Mouse (Mus musculus) liver, embryonic 14.5 days (tissue): ENCODE measurements at regions not wholly inside any gene's neighbourhood (a gene's known extent, or its start where the extent isn't known, plus 50 kb on each side); places are given as distances from the start of the nearest gene placed in this dataset.

Experiments
- ATAC-seq: fragments of 200-750 bp; cut with Nextera tagmentation; 2 replicates; pipeline ENCODE4 v1.8.0; 2017; ENCODE audit warnings: moderate number of reproducible peaks, mild to moderate bottlenecking, moderate library complexity; ENCODE audit not compliant: insufficient read depth
- DNase-seq, 3 experiments: peaks; one replicate each; pipeline ENCODE4 v3.0.0-alpha.2; 2012 to 2013; ENCODE audit warnings: low read depth in 3 of 3, low spot score in 3 of 3
- H3K27ac ChIP-seq: fragments of 300-500 bp; sonication (generic); 2 replicates; pipeline ENCODE4 v1.5.1; 2014; ENCODE audit warnings: moderate library complexity, mild to moderate bottlenecking, control low read depth, inconsistent platforms
- H3K27me3 ChIP-seq: fragments of 300-500 bp; sonication (generic); 2 replicates; pipeline ENCODE4 v1.6.1; 2014; ENCODE audit warnings: mild to moderate bottlenecking, low read length, moderate library complexity; ENCODE audit not compliant: control insufficient read depth, insufficient read depth
- H3K36me3 ChIP-seq: fragments of 300-500 bp; sonication (generic); replicated peaks from 2 replicates; pipeline ENCODE4 v1.6.1; 2014; ENCODE audit warnings: low read depth; ENCODE audit not compliant: control insufficient read depth, insufficient read depth
- H3K4me1 ChIP-seq, 2 experiments: fragments of 200-500 bp in 1 of 2; fragments of 300-500 bp in 1 of 2; sonication (generic) in 1 of 2; replicated peaks; 2 replicates each; pipeline ENCODE4 v1.6.1; 2012 to 2014; ENCODE audit warnings: antibody characterized with exemption in 1 of 2, inconsistent platforms in 1 of 2, low read length in 1 of 2; ENCODE audit not compliant: control insufficient read depth in 2 of 2, insufficient read depth in 2 of 2
- H3K4me2 ChIP-seq: fragments of 300-500 bp; sonication (generic); 2 replicates; pipeline ENCODE4 v1.6.1; 2014; ENCODE audit warnings: low read depth, mild to moderate bottlenecking, control low read depth, moderate library complexity
- H3K4me3 ChIP-seq, 2 experiments: fragments of 200-500 bp in 1 of 2; fragments of 300-500 bp in 1 of 2; sonication (generic) in 1 of 2; 2 replicates each; pipeline ENCODE4 v1.5.1; 2012 to 2014; ENCODE audit warnings: low read depth in 2 of 2, low read length in 2 of 2, mild to moderate bottlenecking in 2 of 2, control low read depth in 1 of 2, inconsistent platforms in 1 of 2, moderate library complexity in 1 of 2; ENCODE audit not compliant: insufficient read depth in 1 of 2
- H3K9ac ChIP-seq: fragments of 300-500 bp; sonication (generic); replicated peaks from 2 replicates; pipeline ENCODE4 v1.6.1; 2014; ENCODE audit warnings: mild to moderate bottlenecking, control low read depth, moderate library complexity
- H3K9me3 ChIP-seq: fragments of 300-500 bp; sonication (generic); 2 replicates; pipeline ENCODE4 v1.6.1; 2016; ENCODE audit warnings: low read length, mixed read lengths; ENCODE audit not compliant: control insufficient read depth
- CTCF ChIP-seq: IDR thresholded peaks from 2 replicates; pipeline ENCODE4 v1.5.1; 2016; ENCODE audit warnings: antibody characterized with exemption, low read depth, control low read depth
- EP300 ChIP-seq: IDR thresholded peaks from 2 replicates; pipeline ENCODE4 v1.6.1; 2016; ENCODE audit warnings: antibody characterized with exemption, low read depth
- WGBS: fragments of 180-500 bp; shearing (Covaris S2); extraction: QIAGEN DNeasy Blood & Tissue Kit; methylation state at CpG from one replicate; pipeline ENCODE4 v1.1.7; 2014; ENCODE audit not compliant: insufficient replicate concordance; 5-methylcytosine and 5-hydroxymethylcytosine counted together

DNA sequence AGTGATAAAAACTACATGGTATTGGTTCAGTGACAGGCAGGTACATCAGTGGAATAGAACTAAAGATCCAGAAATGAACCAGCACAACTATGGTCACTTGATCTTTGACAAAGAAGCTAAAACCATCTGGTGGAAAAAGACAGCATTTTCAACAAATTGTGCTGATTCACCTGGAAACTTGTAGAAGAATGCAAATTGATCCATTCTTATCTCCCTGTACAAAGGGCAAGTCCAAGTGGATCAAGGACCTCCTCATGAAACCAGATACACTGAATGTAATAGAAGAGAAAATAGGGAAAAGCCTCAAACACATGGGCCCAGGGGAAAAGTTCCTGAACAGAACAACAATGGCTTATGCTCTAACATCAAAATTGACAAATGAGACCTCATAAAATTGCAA, 194.8 kb upstream of the Mgat4c start:
- Histone ChIP-seq H3K4me2 (no peak overlapping the region), H3K9me3 (no peaks in the 10 kb centered on the region), H3K36me3 (no peaks in the 10 kb centered on the region), H3K27ac (no peak overlapping the region), H3K4me1 (no peaks in the 10 kb centered on the region), H3K4me3 (no peak overlapping the region), H3K27me3 (no peaks in the 10 kb centered on the region), H3K9ac (no peak overlapping the region)
- TF ChIP-seq EP300 = no peak
- DNase-seq = no peak
- no peak for ATAC-seq

- DNase-seq = peak in 2 of 3 experiments; percentile 5 to 6
- Histone ChIP-seq H3K27me3 (no peaks in the 10 kb centered on the region), H3K27ac (no peak overlapping the region), H3K4me2 (no peak overlapping the region), H3K4me3 (no peak overlapping the region), H3K9me3 (no peaks in the 10 kb centered on the region), H3K36me3 (no peaks in the 10 kb centered on the region), H3K9ac (no peak overlapping the region), H3K4me1 (no peaks in the 10 kb centered on the region)
- WGBS = 41% methylated on average over 1 of the region's 1 CpGs
- peak; percentile 50 for ATAC-seq
- TF ChIP-seq CTCF (no peak), EP300 (no peak)
These were observed 190.8 kb upstream of the Mgat4c start for GRCm38 (mm10) chr10:101490418-101491055.

- Histone ChIP-seq H3K27ac (no peak overlapping the region), H3K9ac (no peak overlapping the region), H3K4me2 (no peak overlapping the region), H3K27me3 (no peaks in the 10 kb centered on the region), H3K4me3 (no peak overlapping the region), H3K4me1 (no peaks in the 10 kb centered on the region), H3K36me3 (no peaks in the 10 kb centered on the region), H3K9me3 (no peaks in the 10 kb centered on the region)
- ATAC-seq (no peak), DNase-seq (no peak)
- 71% methylated on average over 3 of the region's 3 CpGs for WGBS
- no peak for TF ChIP-seq EP300
- no peak for TF ChIP-seq CTCF
These were observed 166.2 kb upstream of the Mgat4c start for GRCm38 (mm10) chr10:101515087-101515486.

DNA sequence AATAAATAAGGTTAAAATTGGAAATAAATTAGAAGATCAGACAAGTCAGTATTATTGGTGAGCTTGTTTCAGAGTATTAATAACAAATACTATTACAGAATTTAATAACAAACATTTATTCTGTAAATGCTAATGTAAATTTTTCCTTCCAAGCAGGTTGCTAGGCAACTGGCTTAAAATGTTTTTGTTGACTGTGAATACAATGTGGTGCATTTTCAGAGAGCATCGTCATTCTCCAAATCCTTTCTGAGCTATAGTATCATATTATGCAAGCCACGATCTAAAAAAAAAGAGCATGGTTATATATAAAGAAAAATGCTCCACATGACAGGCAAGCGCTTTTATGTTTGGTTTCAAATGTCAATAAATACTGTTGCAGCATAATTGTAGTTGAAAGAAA, 164.4 kb upstream of the Mgat4c start:
- Histone ChIP-seq H3K4me1 (no peaks in the 10 kb centered on the region), H3K9me3 (no peaks in the 10 kb centered on the region), H3K4me2 (no peak overlapping the region), H3K36me3 (no peaks in the 10 kb centered on the region), H3K27me3 (no peaks in the 10 kb centered on the region), H3K27ac (no peak overlapping the region), H3K9ac (no peak overlapping the region), H3K4me3 (no peak overlapping the region)
- TF ChIP-seq CTCF (no peak), EP300 (no peak)
- DNase-seq (no peak), ATAC-seq (no peak)
- WGBS = 57% methylated on average over 3 of the region's 3 CpGs

DNA sequence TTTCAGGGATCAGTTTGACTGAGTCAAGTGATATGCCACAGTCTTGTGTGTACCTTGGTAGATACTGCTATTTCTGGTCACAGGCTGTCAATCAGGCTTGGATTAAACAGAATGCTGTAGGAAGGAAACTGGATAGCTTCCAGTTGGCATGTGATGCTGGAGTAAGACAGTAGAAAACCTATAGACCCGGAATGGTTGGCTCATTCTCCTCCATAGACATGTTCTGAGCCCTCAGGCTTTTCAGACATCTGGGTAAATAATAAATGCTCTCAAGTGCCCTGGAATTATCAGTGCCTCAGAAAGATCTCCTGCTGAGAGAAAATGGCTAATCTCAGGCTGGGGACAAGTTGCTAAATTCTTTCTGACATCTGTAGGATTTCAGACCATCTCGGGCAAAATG, 149.0 kb upstream of the Mgat4c start:
- no peak overlapping the region for H3K27ac ChIP-seq
- no peak for DNase-seq
- no peak for ATAC-seq
- H3K9me3 ChIP-seq = no peaks in the 10 kb centered on the region
- H3K27me3 ChIP-seq = no peaks in the 10 kb centered on the region
- H3K4me3 ChIP-seq = no peak overlapping the region
- H3K36me3 ChIP-seq = no peaks in the 10 kb centered on the region
- TF ChIP-seq EP300 (no peak), CTCF (no peak)
- H3K9ac ChIP-seq = no peak overlapping the region
- WGBS = 69% methylated on average over 2 of the region's 2 CpGs
- H3K4me2 ChIP-seq = no peak overlapping the region
- no peaks in the 10 kb centered on the region for H3K4me1 ChIP-seq
